Mouse (Mus musculus): Measurements from ENCODE around the gene Mag. TPM values are rescaled to one million over a fixed set of nuclear protein-coding genes. Genes with fewer than 3 reads are reported as not detected.
"Not testable (repeated sequence)": the region's sequence is repeated elsewhere in the genome, so short reads cannot be mapped to it uniquely, and the experiment has no call there.

The Mag gene
- polyA plus RNA-seq, 1 experiment from 2014 or later = not detected

DNA sequence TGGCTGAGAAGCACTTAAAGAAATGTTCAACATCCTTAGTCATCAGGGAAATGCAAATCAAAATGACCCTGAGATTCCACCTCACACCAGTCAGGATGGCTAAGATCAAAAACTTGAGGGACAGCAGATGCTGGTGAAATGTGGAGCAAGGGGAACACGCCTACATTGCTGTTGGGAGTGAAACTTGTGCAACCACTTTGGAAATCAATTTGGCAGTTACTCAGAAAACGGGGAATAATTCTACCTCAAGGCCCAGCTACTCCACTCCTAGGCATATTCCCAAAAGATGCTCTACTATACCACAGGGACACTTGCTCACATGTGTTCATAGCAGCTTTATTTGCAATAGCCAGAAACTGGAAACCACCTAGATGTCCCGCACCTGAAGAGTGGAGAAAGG is 35.2 kb upstream of the Mag start:
- not testable (repeated sequence) for H3K9ac ChIP-seq (ENCODE audit: low read length); ATAC-seq (ENCODE audit: insufficient number of reproducible peaks, insufficient read depth, low FRiP score, low read depth); H3K27me3 ChIP-seq (ENCODE audit: control insufficient read depth, insufficient read depth, low read length); H3K4me3 ChIP-seq (ENCODE audit: control insufficient read depth in 1 of 2, insufficient read depth in 1 of 2, low read depth in 1 of 2, low read length in 2 of 2); H3K27ac ChIP-seq (replicated peaks in 1 of 2; ENCODE audit: control insufficient read depth in 1 of 2, insufficient read depth in 1 of 2, low read depth in 2 of 2, low read length in 2 of 2); H3K4me2 ChIP-seq (ENCODE audit: low read length); H3K9me3 ChIP-seq (ENCODE audit: control insufficient read depth, low read length); H3K4me1 ChIP-seq (ENCODE audit: control insufficient read depth in 2 of 2, insufficient read depth in 2 of 2, low read length in 2 of 2)
- H3K36me3 ChIP-seq (ENCODE audit: control insufficient read depth, insufficient read depth, low read length) = peaks cover 82% of the 10 kb centered on the region
- 91% methylated on average over 3 of the region's 3 CpGs for WGBS

DNA sequence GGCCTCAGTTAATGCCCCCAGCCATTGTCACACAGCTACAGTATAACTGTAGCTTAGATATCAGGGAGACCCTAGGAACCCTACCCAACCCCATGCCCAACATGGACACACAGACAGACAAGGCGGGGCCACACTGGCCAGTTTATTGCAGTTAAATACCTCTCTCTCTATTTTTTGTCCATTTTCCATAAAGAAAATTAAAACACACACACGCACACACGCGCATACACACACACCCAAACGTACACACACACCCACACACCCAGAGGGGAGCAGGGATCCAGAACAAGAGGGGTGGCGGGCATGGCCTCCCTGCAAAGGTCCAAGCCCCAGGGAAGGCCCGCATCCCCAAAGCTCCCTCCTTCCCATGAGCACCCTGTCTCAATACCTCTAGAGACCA is 31.2 kb upstream of the Mag start:
- H3K9me3 ChIP-seq (ENCODE audit: control insufficient read depth, low read length) = no peaks in the 10 kb centered on the region
- no peaks in the 10 kb centered on the region for H3K4me1 ChIP-seq (ENCODE audit: control insufficient read depth in 2 of 2, insufficient read depth in 2 of 2, low read length in 2 of 2)
- H3K4me2 ChIP-seq (ENCODE audit: low read length) = no peak overlapping the region
- WGBS = 95% methylated on average over 7 of the region's 7 CpGs
- H3K4me3 ChIP-seq (ENCODE audit: control insufficient read depth in 1 of 2, insufficient read depth in 1 of 2, low read depth in 1 of 2, low read length in 2 of 2) = no peak overlapping the region
- H3K36me3 ChIP-seq (ENCODE audit: control insufficient read depth, insufficient read depth, low read length) = peaks cover 42% of the 10 kb centered on the region
- H3K27me3 ChIP-seq (ENCODE audit: control insufficient read depth, insufficient read depth, low read length) = no peaks in the 10 kb centered on the region
- no peak overlapping the region for H3K27ac ChIP-seq (replicated peaks in 1 of 2; ENCODE audit: control insufficient read depth in 1 of 2, insufficient read depth in 1 of 2, low read depth in 2 of 2, low read length in 2 of 2)
- no peak overlapping the region for H3K9ac ChIP-seq (ENCODE audit: low read length)
- no peak for ATAC-seq (ENCODE audit: insufficient number of reproducible peaks, insufficient read depth, low FRiP score, low read depth)

DNA sequence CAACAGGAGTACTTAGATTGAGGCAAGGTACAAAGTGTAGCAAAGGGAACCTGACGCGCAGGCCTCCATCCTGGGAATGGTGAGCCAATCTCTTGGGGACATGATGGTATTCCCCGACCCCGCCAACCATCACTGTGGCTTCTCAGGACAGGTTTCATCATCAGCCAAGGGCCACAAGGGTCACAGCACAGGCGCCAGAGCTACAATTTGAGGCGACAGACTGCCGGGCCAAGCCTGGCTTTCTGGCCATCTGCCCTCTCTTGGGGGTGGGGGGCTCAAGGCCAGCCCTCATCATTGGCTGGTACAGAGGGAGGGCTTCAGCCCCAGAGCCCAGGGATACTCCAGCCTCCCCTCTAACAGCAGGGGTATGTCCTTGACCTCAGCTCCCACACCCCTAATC is 30.8 kb upstream of the Mag start:
- not testable (repeated sequence) for ATAC-seq (ENCODE audit: insufficient number of reproducible peaks, insufficient read depth, low FRiP score, low read depth)

DNA sequence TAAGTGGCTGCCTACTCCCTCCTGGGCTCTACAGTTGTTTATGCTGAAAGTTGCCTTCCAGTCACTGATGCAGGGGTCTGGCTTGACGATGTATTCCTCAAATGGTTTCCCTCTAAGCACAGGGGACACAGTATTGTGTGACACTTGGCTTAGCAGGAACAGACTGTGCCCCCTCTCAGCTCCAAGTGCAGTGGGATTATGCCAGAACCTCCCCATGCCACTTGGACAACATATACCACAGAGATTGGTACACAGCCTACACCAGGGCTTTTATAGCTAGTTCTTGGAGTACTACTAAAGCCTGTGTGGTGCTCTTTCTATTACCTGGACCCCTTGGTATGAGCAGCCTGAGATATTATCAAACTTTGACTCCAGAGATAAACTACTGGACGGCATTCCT is 30.0 kb upstream of the Mag start:
- H3K4me1 ChIP-seq (ENCODE audit: control insufficient read depth in 2 of 2, insufficient read depth in 2 of 2, low read length in 2 of 2); H3K9ac ChIP-seq (ENCODE audit: low read length); H3K27ac ChIP-seq (replicated peaks in 1 of 2; ENCODE audit: control insufficient read depth in 1 of 2, insufficient read depth in 1 of 2, low read depth in 2 of 2, low read length in 2 of 2); H3K4me2 ChIP-seq (ENCODE audit: low read length); H3K27me3 ChIP-seq (ENCODE audit: control insufficient read depth, insufficient read depth, low read length); H3K9me3 ChIP-seq (ENCODE audit: control insufficient read depth, low read length); ATAC-seq (ENCODE audit: insufficient number of reproducible peaks, insufficient read depth, low FRiP score, low read depth); H3K4me3 ChIP-seq (ENCODE audit: control insufficient read depth in 1 of 2, insufficient read depth in 1 of 2, low read depth in 1 of 2, low read length in 2 of 2): not testable (repeated sequence)
- peaks cover 30% of the 10 kb centered on the region for H3K36me3 ChIP-seq (ENCODE audit: control insufficient read depth, insufficient read depth, low read length)
- 47% methylated on average over 2 of the region's 2 CpGs for WGBS

More for the DNA sequence above, 30.8 kb upstream of the Mag start:
- H3K9me3 ChIP-seq (ENCODE audit: control insufficient read depth, low read length); H3K9ac ChIP-seq (ENCODE audit: low read length); H3K4me2 ChIP-seq (ENCODE audit: low read length); H3K27ac ChIP-seq (replicated peaks in 1 of 2; ENCODE audit: control insufficient read depth in 1 of 2, insufficient read depth in 1 of 2, low read depth in 2 of 2, low read length in 2 of 2); H3K27me3 ChIP-seq (ENCODE audit: control insufficient read depth, insufficient read depth, low read length); H3K4me3 ChIP-seq (ENCODE audit: control insufficient read depth in 1 of 2, insufficient read depth in 1 of 2, low read depth in 1 of 2, low read length in 2 of 2); H3K4me1 ChIP-seq (ENCODE audit: control insufficient read depth in 2 of 2, insufficient read depth in 2 of 2, low read length in 2 of 2): not testable (repeated sequence)
- WGBS = 83% methylated on average over 7 of the region's 7 CpGs
- H3K36me3 ChIP-seq (ENCODE audit: control insufficient read depth, insufficient read depth, low read length) = peaks cover 38% of the 10 kb centered on the region

DNA sequence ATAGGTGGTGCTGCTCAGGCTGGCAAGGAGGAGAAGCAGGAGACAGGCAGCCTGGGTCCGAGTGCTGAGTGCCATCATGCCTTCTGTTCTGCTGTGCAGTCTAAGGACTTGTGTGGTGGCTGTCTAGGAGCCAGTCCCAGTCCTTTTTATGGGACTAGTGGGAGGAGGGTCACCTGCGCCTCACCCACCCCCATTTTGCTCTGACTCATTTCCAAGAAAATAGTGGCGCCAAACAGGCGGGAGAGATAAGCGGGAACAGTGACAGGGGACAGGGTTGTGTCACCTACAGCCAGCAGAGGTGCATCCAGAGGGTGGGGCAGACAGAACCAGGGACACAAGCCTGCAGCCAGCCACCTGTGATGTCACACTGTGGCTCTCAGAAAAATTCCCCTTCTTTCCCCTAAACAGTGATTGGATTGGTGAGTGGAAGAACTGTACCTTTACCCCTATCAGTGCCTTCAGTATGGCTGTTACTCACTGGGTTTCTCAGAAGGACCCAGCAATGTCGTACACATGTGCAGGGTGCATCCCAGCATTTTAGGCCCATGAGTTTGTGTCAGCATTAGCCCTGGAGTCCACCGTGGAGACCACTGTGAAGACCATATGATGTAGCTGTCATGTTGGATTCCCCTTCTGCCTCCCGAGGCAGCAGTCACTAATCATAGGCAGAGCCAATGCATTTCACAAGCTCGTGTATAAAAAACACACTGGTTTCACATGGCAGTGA is 29.4 kb upstream of the Mag start, which contains the start of gene Hamp:
TSS of gene Hamp (minus strand) at position 124 of the 727 bp plus-strand sequence.
- WGBS = 61% methylated on average over 9 of the region's 9 CpGs
- ATAC-seq (ENCODE audit: insufficient number of reproducible peaks, insufficient read depth, low FRiP score, low read depth) = no peak

DNA sequence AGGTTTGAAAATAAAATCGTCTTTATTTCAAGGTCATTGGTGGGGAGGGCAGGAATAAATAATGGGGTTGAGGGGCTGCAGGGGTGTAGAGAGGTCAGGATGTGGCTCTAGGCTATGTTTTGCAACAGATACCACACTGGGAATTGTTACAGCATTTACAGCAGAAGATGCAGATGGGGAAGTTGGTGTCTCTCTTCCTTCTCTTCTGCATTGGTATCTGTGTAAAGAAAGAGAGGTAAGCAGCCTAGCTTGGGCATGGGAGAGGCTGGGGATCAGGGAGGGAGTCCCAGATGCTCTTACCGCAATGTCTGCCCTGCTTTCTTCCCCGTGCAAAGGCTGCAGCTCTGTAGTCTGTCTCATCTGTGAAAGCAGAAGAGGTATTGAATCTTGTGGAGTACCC is 27.7 kb upstream of the Mag start:
- H3K27ac ChIP-seq (replicated peaks in 1 of 2; ENCODE audit: control insufficient read depth in 1 of 2, insufficient read depth in 1 of 2, low read depth in 2 of 2, low read length in 2 of 2); H3K4me3 ChIP-seq (ENCODE audit: control insufficient read depth in 1 of 2, insufficient read depth in 1 of 2, low read depth in 1 of 2, low read length in 2 of 2); H3K4me1 ChIP-seq (ENCODE audit: control insufficient read depth in 2 of 2, insufficient read depth in 2 of 2, low read length in 2 of 2); H3K27me3 ChIP-seq (ENCODE audit: control insufficient read depth, insufficient read depth, low read length); H3K4me2 ChIP-seq (ENCODE audit: low read length); H3K9me3 ChIP-seq (ENCODE audit: control insufficient read depth, low read length); ATAC-seq (ENCODE audit: insufficient number of reproducible peaks, insufficient read depth, low FRiP score, low read depth); H3K9ac ChIP-seq (ENCODE audit: low read length): not testable (repeated sequence)
- peaks cover 18% of the 10 kb centered on the region for H3K36me3 ChIP-seq (ENCODE audit: control insufficient read depth, insufficient read depth, low read length)
- 42% methylated on average over 3 of the region's 3 CpGs for WGBS

More for the DNA sequence above, 29.4 kb upstream of the Mag start, which contains the start of gene Hamp:
- Histone ChIP-seq H3K9ac (ENCODE audit: low read length) (no peak within 1 kb of the TSS), H3K9me3 (ENCODE audit: control insufficient read depth, low read length) (no peaks in the 10 kb centered on the region), H3K4me3 (ENCODE audit: control insufficient read depth in 1 of 2, insufficient read depth in 1 of 2, low read depth in 1 of 2, low read length in 2 of 2) (no peak within 1 kb of the TSS), H3K4me2 (ENCODE audit: low read length) (no peak within 1 kb of the TSS), H3K27ac (replicated peaks in 1 of 2; ENCODE audit: control insufficient read depth in 1 of 2, insufficient read depth in 1 of 2, low read depth in 2 of 2, low read length in 2 of 2) (no peak within 1 kb of the TSS), H3K27me3 (ENCODE audit: control insufficient read depth, insufficient read depth, low read length) (no peaks in the 10 kb centered on the region), H3K36me3 (ENCODE audit: control insufficient read depth, insufficient read depth, low read length) (peaks cover 24% of the 10 kb centered on the region), H3K4me1 (ENCODE audit: control insufficient read depth in 2 of 2, insufficient read depth in 2 of 2, low read length in 2 of 2) (no peaks in the 10 kb centered on the region)

DNA sequence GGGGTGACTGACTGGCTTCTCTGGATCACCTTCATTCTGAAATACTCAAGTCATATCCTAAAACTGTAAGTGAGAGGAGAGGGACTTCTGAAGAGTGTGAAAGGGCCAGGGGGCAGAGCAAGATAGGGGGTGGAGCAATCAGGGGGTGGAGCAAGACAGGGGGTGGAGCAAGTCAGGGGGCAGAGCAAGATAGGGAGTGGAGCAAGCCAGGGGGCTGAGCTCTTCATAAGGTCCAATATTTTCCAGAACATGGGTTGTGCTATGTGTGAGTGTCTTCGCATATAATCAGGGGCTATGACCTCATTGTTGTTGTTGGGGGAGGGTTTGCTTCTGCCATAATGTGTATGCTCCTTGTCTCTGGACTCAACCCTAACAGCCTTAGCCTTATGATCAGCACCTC is 25.4 kb upstream of the Mag start:
- H3K9me3 ChIP-seq (ENCODE audit: control insufficient read depth, low read length); ATAC-seq (ENCODE audit: insufficient number of reproducible peaks, insufficient read depth, low FRiP score, low read depth); H3K4me2 ChIP-seq (ENCODE audit: low read length); H3K36me3 ChIP-seq (ENCODE audit: control insufficient read depth, insufficient read depth, low read length); H3K4me3 ChIP-seq (ENCODE audit: control insufficient read depth in 1 of 2, insufficient read depth in 1 of 2, low read depth in 1 of 2, low read length in 2 of 2); H3K9ac ChIP-seq (ENCODE audit: low read length); H3K4me1 ChIP-seq (ENCODE audit: control insufficient read depth in 2 of 2, insufficient read depth in 2 of 2, low read length in 2 of 2); H3K27me3 ChIP-seq (ENCODE audit: control insufficient read depth, insufficient read depth, low read length); H3K27ac ChIP-seq (replicated peaks in 1 of 2; ENCODE audit: control insufficient read depth in 1 of 2, insufficient read depth in 1 of 2, low read depth in 2 of 2, low read length in 2 of 2): not testable (repeated sequence)
- 76% methylated on average over 1 of the region's 1 CpGs for WGBS

Data from heart, embryonic 14.5 days (tissue).